Mouse (Mus musculus) yolk sac, embryonic 10.5 days (tissue): Measurements from ENCODE around the gene Aebp2.

Experiments used
- DNase-seq: peaks from one replicate; pipeline ENCODE4 v3.0.0-alpha.2; 2017; ENCODE audit warnings: low spot score

Gene Aebp2

GRCm38 (mm10) chr6:140696192-140696879, 73.9 kb downstream of the Aebp2 start:
- DNase-seq = no peak

GRCm38 (mm10) chr6:140697994-140698393, 75.5 kb downstream of the Aebp2 start:
- no peak for DNase-seq

- DNase-seq = no peak
These were observed 76.1 kb downstream of the Aebp2 start for GRCm38 (mm10) chr6:140698596-140698995.

GRCm38 (mm10) chr6:140701259-140701658, 78.8 kb downstream of the Aebp2 start:
- no peak for DNase-seq

- no peak for DNase-seq
These were observed 82.7 kb downstream of the Aebp2 start for GRCm38 (mm10) chr6:140705132-140705531.

GRCm38 (mm10) chr6:140706056-140706455, 83.6 kb downstream of the Aebp2 start:
- no peak for DNase-seq

- no peak for DNase-seq
These were observed 85.6 kb downstream of the Aebp2 start for GRCm38 (mm10) chr6:140708059-140708458.

- DNase-seq = no peak
These were observed 87.1 kb downstream of the Aebp2 start for GRCm38 (mm10) chr6:140709415-140710107.

GRCm38 (mm10) chr6:140712754-140713153, 90.3 kb downstream of the Aebp2 start:
- DNase-seq = no peak

- peak; percentile 59 for DNase-seq
These were observed 92.5 kb downstream of the Aebp2 start for GRCm38 (mm10) chr6:140714905-140715365.

GRCm38 (mm10) chr6:140722058-140722457, 99.6 kb downstream of the Aebp2 start:
- DNase-seq = no peak
